Mouse (Mus musculus): Measurements from ENCODE around the gene Thtpa. TPM values are rescaled to one million over a fixed set of nuclear protein-coding genes. Genes with fewer than 3 reads are reported as not detected.

Gene Thtpa
- polyA plus RNA-seq, 2 experiments, result 2.6 to 4.3 TPM

GRCm38 (mm10) chr14:55076956-55077355, 17.6 kb upstream of the Thtpa start:
- DNase-seq (ENCODE audit: low read depth in 3 of 3, low spot score in 3 of 3), result no peak
- no peak for ATAC-seq (ENCODE audit: insufficient read depth)
- H3K27me3 ChIP-seq (ENCODE audit: control insufficient read depth, insufficient read depth, low read length), result peaks cover 14% of the 10 kb centered on the region
- H3K9ac ChIP-seq (replicated peaks), result no peak overlapping the region
- no peak overlapping the region for H3K27ac ChIP-seq
- WGBS (ENCODE audit: insufficient replicate concordance), result 59% methylated on average over 3 of the region's 3 CpGs
- H3K9me3 ChIP-seq (ENCODE audit: control insufficient read depth, low read length), result no peaks in the 10 kb centered on the region
- H3K36me3 ChIP-seq (replicated peaks; ENCODE audit: control insufficient read depth, insufficient read depth, low read depth), result no peaks in the 10 kb centered on the region; the same call in 1 of the 2 replicates
- H3K4me1 ChIP-seq (replicated peaks; ENCODE audit: control insufficient read depth in 2 of 2, insufficient read depth in 2 of 2, low read length in 1 of 2), result peaks cover 7 to 10% of the 10 kb centered on the region in 2 experiments
- H3K4me3 ChIP-seq (ENCODE audit: insufficient read depth in 1 of 2, low read depth in 2 of 2, low read length in 2 of 2), result no peak overlapping the region
- TF ChIP-seq EP300 (IDR thresholded peaks at IDR 0.05; ENCODE audit: low read depth) (no peak), CTCF (IDR thresholded peaks at IDR 0.05; ENCODE audit: low read depth) (no peak)
- H3K4me2 ChIP-seq (ENCODE audit: low read depth), result no peak overlapping the region

- H3K9ac ChIP-seq (replicated peaks), result no peak overlapping the region
- no peak overlapping the region for H3K4me2 ChIP-seq (ENCODE audit: low read depth)
- no peak overlapping the region for H3K4me3 ChIP-seq (ENCODE audit: insufficient read depth in 1 of 2, low read depth in 2 of 2, low read length in 2 of 2)
- H3K4me1 ChIP-seq (replicated peaks; ENCODE audit: control insufficient read depth in 2 of 2, insufficient read depth in 2 of 2, low read length in 1 of 2), result peaks cover 7 to 10% of the 10 kb centered on the region in 2 experiments
- DNase-seq (ENCODE audit: low read depth in 3 of 3, low spot score in 3 of 3) (no peak), ATAC-seq (ENCODE audit: insufficient read depth) (no peak)
- TF ChIP-seq CTCF (IDR thresholded peaks at IDR 0.05; ENCODE audit: low read depth), result no peak
- H3K36me3 ChIP-seq (replicated peaks; ENCODE audit: control insufficient read depth, insufficient read depth, low read depth), result no peaks in the 10 kb centered on the region
- H3K27ac ChIP-seq, result no peak overlapping the region
- no peaks in the 10 kb centered on the region for H3K9me3 ChIP-seq (ENCODE audit: control insufficient read depth, low read length)
- peaks cover 14% of the 10 kb centered on the region for H3K27me3 ChIP-seq (ENCODE audit: control insufficient read depth, insufficient read depth, low read length)
- WGBS (ENCODE audit: insufficient replicate concordance), result 32% methylated on average over 15 of the region's 15 CpGs
These were observed 16.9 kb upstream of the Thtpa start for GRCm38 (mm10) chr14:55077481-55078365.

- peaks cover 7 to 10% of the 10 kb centered on the region in 2 experiments for H3K4me1 ChIP-seq (replicated peaks; ENCODE audit: control insufficient read depth in 2 of 2, insufficient read depth in 2 of 2, low read length in 1 of 2)
- H3K27ac ChIP-seq, result no peak overlapping the region
- no peaks in the 10 kb centered on the region for H3K36me3 ChIP-seq (replicated peaks; ENCODE audit: control insufficient read depth, insufficient read depth, low read depth)
- TF ChIP-seq CTCF (IDR thresholded peaks at IDR 0.05; ENCODE audit: low read depth) (no peak), EP300 (IDR thresholded peaks at IDR 0.05; ENCODE audit: low read depth) (no peak)
- H3K9me3 ChIP-seq (ENCODE audit: control insufficient read depth, low read length), result no peaks in the 10 kb centered on the region
- H3K27me3 ChIP-seq (ENCODE audit: control insufficient read depth, insufficient read depth, low read length), result peaks cover 14% of the 10 kb centered on the region
- no peak overlapping the region for H3K9ac ChIP-seq (replicated peaks)
- no peak overlapping the region for H3K4me3 ChIP-seq (ENCODE audit: insufficient read depth in 1 of 2, low read depth in 2 of 2, low read length in 2 of 2)
- peak overlapping the region; percentile 3; the same call in 1 of the 2 replicates for H3K4me2 ChIP-seq (ENCODE audit: low read depth)
- WGBS (ENCODE audit: insufficient replicate concordance), result 4% methylated on average over 23 of the region's 23 CpGs
- DNase-seq (ENCODE audit: low read depth in 3 of 3, low spot score in 3 of 3) (no peak), ATAC-seq (ENCODE audit: insufficient read depth) (peak; percentile 25; the same call in 1 of the 2 replicates)
These were observed 16.1 kb upstream of the Thtpa start for GRCm38 (mm10) chr14:55078366-55078989.

GRCm38 (mm10) chr14:55079214-55079970, 15.2 kb upstream of the Thtpa start:
- 26% methylated on average over 8 of the region's 8 CpGs for WGBS (ENCODE audit: insufficient replicate concordance)
- no peak overlapping the region for H3K4me3 ChIP-seq (ENCODE audit: insufficient read depth in 1 of 2, low read depth in 2 of 2, low read length in 2 of 2)
- H3K27ac ChIP-seq, result no peak overlapping the region
- no peak overlapping the region for H3K9ac ChIP-seq (replicated peaks)
- DNase-seq (ENCODE audit: low read depth in 3 of 3, low spot score in 3 of 3) (peak; percentile 48 to 63 (median 54)), ATAC-seq (ENCODE audit: insufficient read depth) (peak; percentile 62)
- TF ChIP-seq CTCF (IDR thresholded peaks at IDR 0.05; ENCODE audit: low read depth), result peak; percentile 96
- 0 out of 2 replicates have a peak, but pooled peaks have one; percentile 6 for TF ChIP-seq EP300 (IDR thresholded peaks at IDR 0.05; ENCODE audit: low read depth)
- no peaks in the 10 kb centered on the region for H3K36me3 ChIP-seq (replicated peaks; ENCODE audit: control insufficient read depth, insufficient read depth, low read depth)
- peaks cover 7 to 10% of the 10 kb centered on the region in 2 experiments for H3K4me1 ChIP-seq (replicated peaks; ENCODE audit: control insufficient read depth in 2 of 2, insufficient read depth in 2 of 2, low read length in 1 of 2)
- H3K4me2 ChIP-seq (ENCODE audit: low read depth), result no peak overlapping the region
- H3K9me3 ChIP-seq (ENCODE audit: control insufficient read depth, low read length), result no peaks in the 10 kb centered on the region
- H3K27me3 ChIP-seq (ENCODE audit: control insufficient read depth, insufficient read depth, low read length), result peaks cover 14% of the 10 kb centered on the region

All from liver, embryonic 14.5 days (tissue).